Mouse (Mus musculus) embryo, embryonic 9.5 days (tissue): ENCODE results near the gene Pls1.

Experiments used
- DNase-seq: peaks from one replicate; pipeline ENCODE4 v3.0.0-alpha.2; 2017; ENCODE audit errors: extremely low spot score

The Pls1 gene

GRCm38 (mm10) chr9:95705371-95705770 lies 139.7 kb downstream of the Pls1 start:
- DNase-seq: no peak

- no peak for DNase-seq
Observed at GRCm38 (mm10) chr9:95704078-95704477, 141.0 kb downstream of the Pls1 start.
